Mouse (Mus musculus) embryo, embryonic 11 days (tissue): Measurements from ENCODE around the gene Wnk1.
"Not testable (repeated sequence)": the region's sequence is repeated elsewhere in the genome, so short reads cannot be mapped to it uniquely, and the experiment has no call there.

ENCODE experiments used
- DNase-seq: peaks from one replicate; pipeline ENCODE4 v3.0.0-alpha.2; 2015

Wnk1 gene

GRCm38 (mm10) chr6:120038366-120039255 lies at the start of gene Wnk1:
Gene Wnk1 (minus strand): TSS chr6:120038672.
- peak; percentile 99 for DNase-seq

DNA sequence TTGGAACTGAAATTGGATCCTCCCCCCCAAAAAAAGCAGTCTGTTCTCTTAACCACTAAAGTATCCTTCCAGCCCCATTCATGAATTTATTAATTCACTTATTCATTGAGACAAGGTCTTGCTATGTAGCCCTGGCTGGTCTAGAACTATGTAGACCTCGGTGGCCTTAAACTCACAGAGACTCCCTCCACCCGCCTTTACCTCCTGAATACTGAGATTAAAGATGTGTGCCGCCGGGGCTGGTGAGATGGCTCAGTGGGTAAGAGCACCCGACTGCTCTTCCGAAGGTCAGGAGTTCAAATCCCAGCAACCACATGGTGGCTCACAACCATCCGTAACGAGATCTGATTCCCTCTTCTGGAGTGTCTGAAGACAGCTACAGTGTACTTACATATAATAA lies 48.6 kb upstream of the Wnk1 start:
- DNase-seq, result not testable (repeated sequence)

DNA sequence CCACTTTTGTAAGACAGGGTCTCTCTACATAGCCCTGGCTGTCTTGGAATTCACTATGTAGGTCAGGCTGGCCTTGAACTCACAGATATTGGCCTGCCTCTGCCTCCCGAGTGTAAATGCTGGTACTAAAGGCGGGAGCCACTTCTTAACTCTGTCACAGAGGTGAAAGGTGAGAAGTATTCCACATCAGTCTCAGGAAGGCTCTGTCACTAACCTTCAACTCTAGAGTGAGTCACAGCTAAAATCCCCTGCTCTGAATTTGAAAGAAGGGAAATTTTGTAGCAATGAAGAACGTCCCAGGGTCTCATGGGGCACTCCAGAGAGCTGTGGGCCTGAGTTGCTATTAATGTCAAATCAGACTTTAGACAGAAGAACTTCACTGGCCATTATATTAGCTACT lies 47.4 kb upstream of the Wnk1 start:
- DNase-seq, result no peak

DNA sequence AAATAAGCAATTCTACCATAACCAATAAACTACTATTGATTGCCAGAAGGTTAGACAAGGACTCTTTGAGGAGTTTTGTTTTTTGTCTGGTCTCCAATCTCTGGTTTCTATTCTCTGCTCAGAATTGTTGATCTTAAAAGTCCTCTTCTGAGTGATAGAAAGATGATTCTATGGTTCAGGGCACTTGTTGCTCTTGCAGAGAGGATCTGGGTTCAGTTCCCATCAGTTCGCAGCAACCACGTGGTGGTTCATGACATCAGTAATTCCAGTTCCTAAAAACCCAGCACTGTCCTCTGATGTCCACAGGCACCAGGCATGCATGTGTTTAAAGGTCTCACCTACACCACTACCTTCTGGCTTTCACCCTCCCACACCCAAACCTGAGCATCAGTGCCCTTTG lies 46.5 kb upstream of the Wnk1 start:
- DNase-seq, result no peak

DNA sequence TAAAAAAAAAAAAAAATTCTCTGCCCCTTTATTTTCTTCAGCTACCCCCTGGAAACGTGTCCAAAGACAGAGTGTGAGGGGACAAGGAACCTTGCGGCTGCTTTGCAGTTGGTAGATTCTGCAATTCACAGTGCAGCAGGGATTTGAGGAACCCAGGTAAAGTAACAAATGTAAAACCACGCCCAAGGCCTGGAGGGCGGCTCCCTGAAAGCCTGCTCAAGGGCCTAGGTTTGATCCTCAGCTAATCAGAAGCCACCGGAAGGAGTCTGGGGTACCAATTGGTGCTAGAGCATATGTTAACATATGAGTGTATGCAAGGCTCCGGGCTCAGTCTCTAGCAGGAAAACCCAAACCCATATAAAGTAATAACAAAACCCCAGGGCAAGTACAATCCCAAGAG lies 45.0 kb upstream of the Wnk1 start:
- no peak for DNase-seq

DNA sequence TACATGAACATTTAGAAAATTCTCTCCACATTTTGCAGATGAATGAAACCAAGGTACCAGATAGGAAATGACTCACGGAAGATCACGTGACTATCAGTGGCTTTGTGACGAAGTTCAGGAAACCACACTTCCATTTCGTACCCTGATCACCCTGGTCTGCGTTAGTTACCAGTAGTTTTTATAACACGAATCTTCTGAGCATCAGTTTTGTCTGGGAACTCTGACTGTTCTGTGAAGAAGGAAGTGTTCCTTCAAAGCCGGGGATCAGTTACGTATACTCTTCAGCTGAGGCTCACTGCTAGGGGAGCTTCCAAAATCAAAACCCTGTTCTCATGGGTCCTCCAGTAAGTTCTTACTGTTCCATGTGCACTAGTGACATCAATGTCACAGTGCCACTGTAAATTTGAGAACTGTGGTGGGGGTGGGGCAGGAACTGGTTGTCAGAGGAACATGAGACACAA lies 44.5 kb upstream of the Wnk1 start:
- no peak for DNase-seq

GRCm38 (mm10) chr6:120082251-120082950 lies 43.9 kb upstream of the Wnk1 start:
- DNase-seq, result no peak

- DNase-seq, result no peak
These were observed 43.0 kb upstream of the Wnk1 start for GRCm38 (mm10) chr6:120081516-120081915.

DNA sequence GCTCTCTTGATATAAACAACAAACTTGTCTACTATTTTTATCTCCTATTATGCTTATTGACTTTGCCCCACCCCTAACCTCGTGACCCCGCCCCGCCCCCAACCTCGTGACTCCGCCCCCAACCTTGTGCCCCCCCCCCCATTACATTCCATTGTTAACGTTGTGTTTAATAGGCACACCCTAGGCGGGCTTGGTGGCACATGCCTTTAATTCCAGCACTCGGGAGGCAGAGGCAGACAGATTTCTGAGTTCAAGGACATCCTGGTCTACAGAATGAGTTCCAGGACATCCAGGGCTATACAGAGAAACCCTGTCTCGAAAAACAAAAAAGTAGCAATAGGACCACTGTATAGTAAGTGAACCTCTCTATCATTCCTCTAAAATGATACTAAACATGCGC lies 41.1 kb upstream of the Wnk1 start:
- DNase-seq, result no peak

DNA sequence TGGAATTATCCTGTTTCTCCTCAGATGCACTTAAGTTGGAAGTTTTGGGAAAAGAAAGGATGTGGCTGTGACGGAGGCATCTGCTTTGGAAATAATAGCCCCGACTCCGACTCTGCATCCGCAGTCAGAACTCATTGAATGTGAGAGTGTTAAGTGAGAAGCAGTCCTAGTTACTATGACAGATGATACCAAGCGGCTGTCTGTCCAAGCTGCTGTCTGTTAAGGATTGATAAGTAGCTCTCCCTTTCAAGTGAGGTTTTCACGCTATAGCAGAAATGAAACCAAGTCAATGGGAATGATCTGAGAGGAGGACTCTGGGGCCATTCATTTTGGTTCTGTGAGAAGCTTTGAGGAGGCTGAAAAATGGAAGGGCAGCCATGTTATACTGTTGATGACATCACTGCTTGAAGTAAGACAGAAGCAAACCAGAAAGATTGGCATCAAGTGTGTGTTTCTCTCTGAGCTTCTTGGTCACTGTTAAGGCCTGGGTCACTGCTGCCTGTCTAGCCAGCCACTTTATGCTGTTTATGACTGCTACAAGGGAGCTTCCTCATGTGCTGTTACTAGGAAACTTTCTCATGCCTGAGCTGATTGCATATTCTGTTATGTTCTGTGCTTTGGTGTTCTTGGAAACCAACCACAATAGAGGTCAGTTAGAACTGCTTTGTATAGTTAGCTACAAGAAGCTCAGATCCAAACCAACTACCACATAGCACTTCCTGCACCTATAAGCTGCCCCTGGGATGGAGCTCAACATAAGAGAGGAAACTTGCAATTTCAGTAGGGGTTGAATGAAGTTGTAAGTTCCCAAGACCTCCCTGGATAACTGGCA lies 38.4 kb upstream of the Wnk1 start:
- no peak for DNase-seq

GRCm38 (mm10) chr6:120072630-120073029 lies 34.2 kb upstream of the Wnk1 start:
- no peak for DNase-seq

- DNase-seq, result no peak
These were observed 31.1 kb upstream of the Wnk1 start for GRCm38 (mm10) chr6:120069546-120069945.

GRCm38 (mm10) chr6:120065552-120066177 lies 27.2 kb upstream of the Wnk1 start:
- no peak for DNase-seq

- no peak for DNase-seq
These were observed 26.2 kb upstream of the Wnk1 start for GRCm38 (mm10) chr6:120064627-120065026.

GRCm38 (mm10) chr6:120062934-120063333 lies 24.5 kb upstream of the Wnk1 start:
- no peak for DNase-seq

DNA sequence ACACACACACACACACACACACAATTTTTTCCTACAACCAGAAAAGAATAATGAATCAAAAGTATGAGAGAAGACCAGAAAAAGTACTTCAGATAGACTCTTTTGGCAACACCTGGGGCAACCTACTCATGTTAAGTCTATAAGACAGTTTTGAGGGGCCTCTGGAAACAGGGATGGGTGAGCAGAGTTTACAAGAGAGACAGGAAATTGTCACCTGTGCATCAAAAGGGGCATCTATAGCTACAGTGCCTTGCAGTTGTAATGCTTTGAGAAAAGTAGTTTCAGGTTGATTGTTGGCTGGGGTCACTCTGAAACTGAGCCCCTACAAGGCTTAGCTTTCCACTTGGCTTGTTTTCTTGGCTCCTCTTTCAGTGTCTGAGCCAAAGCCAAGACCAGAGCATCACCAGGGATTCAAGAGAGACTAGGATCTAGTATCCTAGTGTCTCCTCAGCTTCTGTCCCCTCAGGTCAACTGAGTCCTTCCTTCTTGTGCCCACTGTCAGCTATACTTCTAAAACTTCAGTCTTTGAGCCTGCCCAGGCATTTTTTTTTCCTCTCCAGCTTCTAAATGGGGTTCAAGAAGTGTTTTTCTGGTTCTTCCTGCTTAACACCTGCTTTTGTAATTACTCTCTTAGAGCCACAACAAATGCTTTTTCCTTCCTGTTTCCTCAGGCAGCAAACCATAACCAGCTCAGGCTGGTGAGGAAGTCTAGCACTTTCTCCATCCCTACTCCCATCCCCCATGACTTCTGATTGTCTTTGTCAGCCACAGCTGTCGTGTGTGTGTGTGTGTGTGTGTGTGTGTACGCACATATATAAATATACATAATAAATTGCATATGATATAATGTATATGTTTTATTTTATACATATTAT lies 17.4 kb upstream of the Wnk1 start:
- no peak for DNase-seq

DNA sequence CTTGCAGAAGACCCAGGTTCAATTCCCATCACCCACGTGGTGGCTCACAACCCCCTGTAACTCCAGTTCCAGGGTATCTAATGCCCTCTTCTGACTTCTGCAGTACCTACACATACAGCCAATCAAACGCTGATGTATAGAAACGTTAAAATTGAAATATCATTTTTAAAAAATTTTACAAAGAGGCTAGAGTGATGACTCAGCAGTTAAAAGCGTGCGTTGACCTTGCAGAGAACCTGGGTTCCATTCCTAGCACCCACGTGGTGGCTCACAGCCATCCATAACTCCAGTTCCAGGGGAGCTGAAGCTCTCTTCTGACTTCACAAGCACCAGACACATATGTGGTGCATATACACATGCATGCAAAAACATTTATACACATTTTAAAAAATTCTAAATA lies 15.9 kb upstream of the Wnk1 start:
- DNase-seq, result no peak

DNA sequence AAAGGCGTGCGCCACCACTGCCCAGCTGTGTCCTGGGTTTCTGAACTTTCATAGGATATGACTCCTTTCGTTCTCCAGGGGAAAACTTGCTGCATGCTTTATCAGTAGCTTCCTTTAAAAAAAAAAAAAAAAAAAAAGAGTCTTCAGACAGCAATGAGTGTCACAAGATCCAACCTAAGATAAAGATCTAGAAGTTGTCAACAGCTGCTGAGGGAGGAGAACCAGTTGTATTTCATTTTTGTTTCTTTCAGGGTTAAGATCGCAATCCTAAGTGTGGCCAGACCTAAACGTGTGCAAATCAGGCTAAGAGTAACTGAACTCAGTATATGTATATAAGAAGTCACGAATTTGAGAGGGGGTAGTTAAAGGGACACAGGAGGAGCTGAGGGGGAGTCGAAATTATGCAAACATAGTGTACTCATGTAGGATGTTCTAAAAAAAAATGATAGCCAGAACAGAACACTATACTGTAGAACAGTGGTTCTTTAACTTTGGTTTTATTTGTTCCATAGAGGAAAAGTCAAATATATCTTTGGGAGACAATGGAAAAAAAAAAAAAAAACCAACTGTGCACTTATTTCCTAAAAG lies 9.3 kb upstream of the Wnk1 start:
- no peak for DNase-seq

GRCm38 (mm10) chr6:120045406-120045805 lies 6.9 kb upstream of the Wnk1 start:
- DNase-seq, result no peak

DNA sequence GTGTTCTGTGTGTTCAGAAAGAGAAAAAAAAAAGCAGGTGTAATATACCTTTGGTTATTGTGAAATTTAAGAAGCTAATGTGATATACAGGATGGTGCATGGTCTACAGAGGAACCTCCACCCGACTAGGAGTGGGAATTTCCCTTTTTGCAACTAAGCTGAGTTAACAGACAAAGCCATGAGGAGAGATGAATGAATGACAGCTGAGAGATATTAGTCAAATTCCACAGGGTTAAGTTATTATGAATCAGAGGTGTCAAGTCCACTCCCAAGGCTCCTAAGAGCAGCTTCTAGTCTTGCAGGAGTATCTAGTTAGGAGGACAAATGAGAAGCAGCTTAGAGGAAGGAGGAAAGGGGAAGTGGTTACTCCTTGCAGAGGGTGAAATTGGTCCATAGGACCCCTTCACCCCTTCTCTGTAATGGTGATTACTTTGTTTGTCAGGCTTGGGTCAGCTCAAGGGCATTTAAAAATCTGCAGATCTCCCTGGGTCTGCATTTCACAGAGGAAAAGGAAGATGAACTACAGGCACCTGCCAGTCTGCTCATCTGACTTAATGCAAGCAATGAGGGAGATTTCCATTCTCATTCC lies 4.3 kb upstream of the Wnk1 start:
- no peak for DNase-seq

DNA sequence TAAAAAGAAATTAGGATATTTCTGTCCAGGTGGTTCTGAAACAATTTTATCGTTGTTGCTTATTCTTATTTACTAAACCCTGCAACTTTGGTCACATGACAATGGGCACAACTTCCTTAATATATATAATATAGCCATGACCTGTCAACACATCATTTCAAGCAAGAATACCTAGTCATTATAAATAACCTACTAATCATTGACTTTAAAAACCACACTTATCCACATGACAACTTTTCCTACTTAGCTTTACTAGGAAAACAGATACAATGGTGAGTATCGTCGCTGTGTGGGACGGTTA lies 2.0 kb upstream of the Wnk1 start:
- DNase-seq, result no peak
